Mouse (Mus musculus): ENCODE results near the gene Col11a2. TPM values are rescaled to one million over a fixed set of nuclear protein-coding genes. Genes with fewer than 3 reads are reported as not detected.
"Not testable (repeated sequence)": the region's sequence is repeated elsewhere in the genome, so short reads cannot be mapped to it uniquely, and the experiment has no call there.

The Col11a2 gene
- total RNA-seq (2021) (1 to 10 TPM in 1 of 2 experiments, under 1 TPM in 1; 0.89 to 1.8 TPM), polyA plus RNA-seq (2012; rRNA removed) (0.98 and 1.7 TPM in 2 replicates)
- long read RNA-seq, partial matches to known transcripts: 1 of 1 reads
- long read RNA-seq, other reads (novel, unspliced or antisense): 0 of 1 reads

GRCm38 (mm10) chr17:34038878-34039561 is at the start of gene Col11a2:
Gene Col11a2 (plus strand): TSS chr17:34039437.
- H3K27ac ChIP-seq: no peak within 1 kb of the TSS

GRCm38 (mm10) chr17:33991788-33992664 is 47.2 kb upstream of the Col11a2 start:
- no peak overlapping the region for H3K9ac ChIP-seq (ENCODE audit: low read depth, low read length)
- H3K4me3 ChIP-seq: no peak overlapping the region
- peak; percentile 83 for TF ChIP-seq CTCF (IDR thresholded peaks at IDR 0.05)
- no peak for TF ChIP-seq EP300 (IDR thresholded peaks at IDR 0.05; ENCODE audit: insufficient read depth, low read depth, low read length)
- no peak for TF ChIP-seq POLR2A (IDR thresholded peaks at IDR 0.05; ENCODE audit: insufficient read depth, low read depth, low read length)
- no peaks in the 10 kb centered on the region for H3K79me2 ChIP-seq (replicated peaks; ENCODE audit: control insufficient read depth, insufficient read depth, low read length)
- no peaks in the 10 kb centered on the region for H3K4me1 ChIP-seq (ENCODE audit: control insufficient read depth, insufficient read depth, low read length)
- DNase-seq: peak; percentile 31 to 44
- 31% methylated on average over 10 of the region's 10 CpGs for WGBS
- intact Hi-C loops (cut with DNase I): no loop called here
- no peaks in the 10 kb centered on the region for H3K36me3 ChIP-seq (ENCODE audit: control insufficient read depth, insufficient read depth, low read length)
- H3K27ac ChIP-seq: no peak overlapping the region
- no peaks in the 10 kb centered on the region for H3K27me3 ChIP-seq (ENCODE audit: control insufficient read depth, insufficient read depth, low read length)

More at GRCm38 (mm10) chr17:34038878-34039561, at the start of gene Col11a2:
- Histone ChIP-seq H3K36me3 (ENCODE audit: control insufficient read depth, insufficient read depth, low read length) (no peaks in the 10 kb centered on the region), H3K4me3 (no peak within 1 kb of the TSS), H3K4me1 (ENCODE audit: control insufficient read depth, insufficient read depth, low read length) (peaks cover 3% of the 10 kb centered on the region; the same call in 1 of the 2 replicates), H3K9ac (ENCODE audit: low read depth, low read length) (no peak within 1 kb of the TSS), H3K27me3 (ENCODE audit: control insufficient read depth, insufficient read depth, low read length) (no peaks in the 10 kb centered on the region), H3K79me2 (replicated peaks; ENCODE audit: control insufficient read depth, insufficient read depth, low read length) (no peaks in the 10 kb centered on the region)
- no peak for TF ChIP-seq EP300 (IDR thresholded peaks at IDR 0.05; ENCODE audit: insufficient read depth, low read depth, low read length)
- no peak for TF ChIP-seq POLR2A (IDR thresholded peaks at IDR 0.05; ENCODE audit: insufficient read depth, low read depth, low read length)
- no peak for TF ChIP-seq CTCF (IDR thresholded peaks at IDR 0.05)
- 10% methylated on average over 28 of the region's 28 CpGs for WGBS
- intact Hi-C loops (cut with DNase I): no loop called here
- DNase-seq: peak in 1 of 2 experiments; percentile 33

- Histone ChIP-seq H3K4me3 (no peak overlapping the region), H3K9ac (ENCODE audit: low read depth, low read length) (no peak overlapping the region), H3K27ac (no peak overlapping the region), H3K79me2 (replicated peaks; ENCODE audit: control insufficient read depth, insufficient read depth, low read length) (no peaks in the 10 kb centered on the region), H3K27me3 (ENCODE audit: control insufficient read depth, insufficient read depth, low read length) (no peaks in the 10 kb centered on the region), H3K36me3 (ENCODE audit: control insufficient read depth, insufficient read depth, low read length) (no peaks in the 10 kb centered on the region), H3K4me1 (ENCODE audit: control insufficient read depth, insufficient read depth, low read length) (no peaks in the 10 kb centered on the region; the same call in 1 of the 2 replicates)
- DNase-seq: no peak
- intact Hi-C loops (cut with DNase I): loop anchor here (1.0 to 5.0 kb wide), 2 partner anchors 1274 to 1297 kb away; no protein-coding TSS in a partner anchor
- WGBS: 84% methylated on average over 8 of the region's 8 CpGs
- TF ChIP-seq EP300 (IDR thresholded peaks at IDR 0.05; ENCODE audit: insufficient read depth, low read depth, low read length) (no peak), POLR2A (IDR thresholded peaks at IDR 0.05; ENCODE audit: insufficient read depth, low read depth, low read length) (no peak), CTCF (IDR thresholded peaks at IDR 0.05) (no peak)
These were observed 44.3 kb upstream of the Col11a2 start for GRCm38 (mm10) chr17:33994959-33995358.

- TF ChIP-seq POLR2A (IDR thresholded peaks at IDR 0.05; ENCODE audit: insufficient read depth, low read depth, low read length) (no peak), EP300 (IDR thresholded peaks at IDR 0.05; ENCODE audit: insufficient read depth, low read depth, low read length) (no peak), CTCF (IDR thresholded peaks at IDR 0.05) (no peak)
- Histone ChIP-seq H3K4me3 (no peak overlapping the region), H3K27ac (no peak overlapping the region), H3K9ac (ENCODE audit: low read depth, low read length) (no peak overlapping the region), H3K27me3 (ENCODE audit: control insufficient read depth, insufficient read depth, low read length) (no peaks in the 10 kb centered on the region), H3K4me1 (ENCODE audit: control insufficient read depth, insufficient read depth, low read length) (no peaks in the 10 kb centered on the region; the same call in 1 of the 2 replicates), H3K79me2 (replicated peaks; ENCODE audit: control insufficient read depth, insufficient read depth, low read length) (no peaks in the 10 kb centered on the region), H3K36me3 (ENCODE audit: control insufficient read depth, insufficient read depth, low read length) (no peaks in the 10 kb centered on the region)
- intact Hi-C loops (cut with DNase I): loop anchor here (1.0 to 5.0 kb wide), 2 partner anchors 1274 to 1297 kb away; no protein-coding TSS in a partner anchor
- no peak for DNase-seq
- WGBS: 60% methylated on average over 3 of the region's 3 CpGs
These were observed 43.6 kb upstream of the Col11a2 start for GRCm38 (mm10) chr17:33995651-33996050.

GRCm38 (mm10) chr17:33997025-33997424 is 42.2 kb upstream of the Col11a2 start:
- not testable (repeated sequence) for H3K36me3 ChIP-seq (ENCODE audit: control insufficient read depth, insufficient read depth, low read length); H3K79me2 ChIP-seq (replicated peaks; ENCODE audit: control insufficient read depth, insufficient read depth, low read length); H3K4me3 ChIP-seq; H3K27ac ChIP-seq; H3K9ac ChIP-seq (ENCODE audit: low read depth, low read length); H3K4me1 ChIP-seq (ENCODE audit: control insufficient read depth, insufficient read depth, low read length); DNase-seq; H3K27me3 ChIP-seq (ENCODE audit: control insufficient read depth, insufficient read depth, low read length)
- intact Hi-C loops (cut with DNase I): loop anchor here (5.0 kb wide), 1 partner anchor 1295 kb away; no protein-coding TSS in a partner anchor
- 92% methylated on average over 2 of the region's 2 CpGs for WGBS

GRCm38 (mm10) chr17:33998697-33999096 is 40.5 kb upstream of the Col11a2 start:
- not testable (repeated sequence) for H3K4me3 ChIP-seq; H3K79me2 ChIP-seq (replicated peaks; ENCODE audit: control insufficient read depth, insufficient read depth, low read length); H3K9ac ChIP-seq (ENCODE audit: low read depth, low read length); H3K27ac ChIP-seq; H3K36me3 ChIP-seq (ENCODE audit: control insufficient read depth, insufficient read depth, low read length); H3K27me3 ChIP-seq (ENCODE audit: control insufficient read depth, insufficient read depth, low read length); DNase-seq; H3K4me1 ChIP-seq (ENCODE audit: control insufficient read depth, insufficient read depth, low read length)
- intact Hi-C loops (cut with DNase I): loop anchor here (5.0 kb wide), 1 partner anchor 1294 kb away; no protein-coding TSS in a partner anchor
- WGBS: 51% methylated on average over 5 of the region's 5 CpGs
